8 mouse cellular contexts compared by ENCODE assay signal in the genomic region with DNA sequence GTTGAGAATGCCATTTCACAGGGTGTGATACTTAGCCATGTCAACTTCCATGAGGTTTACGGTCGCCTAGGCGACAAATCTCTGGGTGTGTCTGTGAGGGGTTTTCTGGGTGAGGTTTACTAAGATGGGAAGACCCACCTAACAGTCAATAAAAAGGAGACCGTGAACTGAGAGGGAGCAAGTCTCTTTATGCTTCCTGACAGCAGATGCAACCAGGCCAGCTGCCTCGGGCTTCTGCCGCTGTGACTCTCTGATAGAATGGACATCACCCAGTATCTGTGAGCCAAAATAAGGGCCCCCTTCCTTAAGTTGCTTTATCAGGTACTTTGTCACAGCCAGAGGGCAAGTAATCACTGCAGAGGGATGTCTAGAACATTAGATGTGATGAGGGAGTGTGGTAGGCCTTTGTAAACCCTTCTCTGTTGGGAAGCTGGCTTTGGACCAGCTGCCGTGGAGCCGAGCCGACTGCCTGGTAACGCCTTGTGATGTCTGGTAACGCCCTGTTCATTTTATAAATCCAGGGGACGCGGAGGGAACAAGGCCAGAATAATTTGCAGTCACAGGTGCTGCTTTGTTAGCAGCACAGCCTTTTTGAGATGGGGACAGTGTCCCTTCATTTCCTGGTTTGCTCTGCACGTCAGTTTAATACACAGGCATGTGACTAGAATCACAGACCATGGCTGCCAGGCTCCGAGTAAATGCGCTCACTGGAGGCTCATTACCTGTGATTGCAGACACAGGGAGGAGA. TPM values are rescaled to one million over a fixed set of nuclear protein-coding genes. Genes with fewer than 3 reads are reported as not detected.
DNase-seq lines count a peak whose midpoint lies in the region; ATAC-seq and TF ChIP-seq lines count a peak whose summit lies in the region.

No protein-coding gene starts in this region.

- peak overlapping the region; percentile 16; the same call in 1 of the 2 replicates for H3K4me2 ChIP-seq in embryonic facial prominence, embryonic 13.5 days
- H3K4me2 ChIP-seq in neural tube, embryonic 13.5 days = peak overlapping the region; percentile 40

- WGBS in embryonic facial prominence, embryonic 13.5 days = 58% methylated on average over 16 of the region's 16 CpGs
- 27% methylated on average over 16 of the region's 16 CpGs for WGBS in neural tube, embryonic 13.5 days
- 95% methylated on average over 16 of the region's 16 CpGs for WGBS in thymus, adult 2 months

- TF ChIP-seq POLR2A in thymus, adult 2 months (IDR thresholded peaks at IDR 0.05; ENCODE audit: control insufficient read depth, extremely low read depth, insufficient read depth, low read length, poor library complexity) = no peak

- no peaks in the 10 kb centered on the region for H3K9me3 ChIP-seq in embryonic facial prominence, embryonic 13.5 days
- H3K9me3 ChIP-seq in neural tube, embryonic 13.5 days = no peaks in the 10 kb centered on the region

- 0 out of 2 replicates have a peak overlapping the region, but pooled peaks have one; percentile 36 for H3K9ac ChIP-seq in embryonic facial prominence, embryonic 13.5 days
- peak overlapping the region; percentile 54 for H3K9ac ChIP-seq in neural tube, embryonic 13.5 days

- H3K27me3 ChIP-seq in embryonic facial prominence, embryonic 13.5 days = no peaks in the 10 kb centered on the region
- H3K27me3 ChIP-seq in neural tube, embryonic 13.5 days = no peaks in the 10 kb centered on the region
- H3K27me3 ChIP-seq in thymus, adult 2 months (ENCODE audit: control insufficient read depth, insufficient read depth, low read length) = no peaks in the 10 kb centered on the region

- peaks cover 44% of the 10 kb centered on the region for H3K4me1 ChIP-seq in embryonic facial prominence, embryonic 13.5 days
- H3K4me1 ChIP-seq in neural tube, embryonic 13.5 days (replicated peaks) = peaks cover 53% of the 10 kb centered on the region
- H3K4me1 ChIP-seq in thymus, adult 2 months (replicated peaks; ENCODE audit: control insufficient read depth, insufficient read depth, low read length) = 0 out of 2 replicates have a peak, but pooled peaks cover 2% of the 10 kb centered on the region

- no peak for TF ChIP-seq CTCF in thymus, adult 2 months (IDR thresholded peaks at IDR 0.05; ENCODE audit: borderline replicate concordance, control insufficient read depth, extremely low read depth, insufficient read depth, low read length, poor library complexity)

- no peak for ATAC-seq in embryonic facial prominence, embryonic 13.5 days (ENCODE audit: insufficient number of reproducible peaks, insufficient read depth, low FRiP score, low TSS enrichment, low read depth)
- peak; percentile 74 for ATAC-seq in neural tube, embryonic 13.5 days (ENCODE audit: low read depth)

- peak; percentile 43 for DNase-seq in retina, embryonic 14.5 days (ENCODE audit: low spot score)
- DNase-seq in retina, postnatal 1 day = no peak
- peak; percentile 19 for DNase-seq in heart, postnatal 4 days
- DNase-seq in thymus, adult 2 months = no peak
- DNase-seq in thymus, postnatal 25 days = no peak
- no peak for DNase-seq in MN1 (ENCODE audit: low spot score)

- no peak overlapping the region for H3K4me3 ChIP-seq in embryonic facial prominence, embryonic 13.5 days
- H3K4me3 ChIP-seq in neural tube, embryonic 13.5 days = peak overlapping the region; percentile 8; the same call in 1 of the 2 replicates
- no peak overlapping the region for H3K4me3 ChIP-seq in thymus, adult 2 months (ENCODE audit: control insufficient read depth, insufficient read depth, low read length)

- peak overlapping the region; percentile 39; the same call in 1 of the 2 replicates for H3K27ac ChIP-seq in embryonic facial prominence, embryonic 13.5 days
- H3K27ac ChIP-seq in neural tube, embryonic 13.5 days (replicated peaks) = peak overlapping the region; percentile 91
- no peak overlapping the region for H3K27ac ChIP-seq in thymus, adult 2 months (ENCODE audit: control insufficient read depth, insufficient read depth, low read length)

- no peaks in the 10 kb centered on the region for H3K36me3 ChIP-seq in embryonic facial prominence, embryonic 13.5 days
- no peaks in the 10 kb centered on the region for H3K36me3 ChIP-seq in neural tube, embryonic 13.5 days
- no peaks in the 10 kb centered on the region for H3K36me3 ChIP-seq in thymus, adult 2 months (ENCODE audit: control insufficient read depth, insufficient read depth, low read length)

RNA-seq across cellular contexts. Expression of a gene that starts 58.8 kb away (rescaled TPM):
- 28.0 and 31.2 TPM in 2 replicates for polyA plus RNA-seq in embryonic facial prominence, embryonic 13.5 days (2015; fragmentation: Nextera tagmentation; extraction: Ambion mirVana)
- total RNA-seq in heart, postnatal 4 days (2021) = 10 to 100 TPM; 11.5 to 11.6 TPM
- 101 and 102 TPM in 2 replicates for polyA plus RNA-seq in neural tube, embryonic 13.5 days (2015; fragmentation: Nextera tagmentation; extraction: Ambion mirVana)
- 13.3 and 15.9 TPM in 2 replicates for polyA plus RNA-seq in thymus, adult 2 months (2012; rRNA removed)

Comparison
In these comparisons a context has a peak if more than half of its experiments do, and no peak if none do; other contexts are left out.
1. DNase-seq: peak in retina, embryonic 14.5 days (single experiment) and heart, postnatal 4 days (single experiment); none in retina, postnatal 1 day (single experiment), thymus, adult 2 months (single experiment), thymus, postnatal 25 days (single experiment) and MN1 (single experiment).